Mouse (Mus musculus): ENCODE measurements around the gene Vsnl1.

DNA sequence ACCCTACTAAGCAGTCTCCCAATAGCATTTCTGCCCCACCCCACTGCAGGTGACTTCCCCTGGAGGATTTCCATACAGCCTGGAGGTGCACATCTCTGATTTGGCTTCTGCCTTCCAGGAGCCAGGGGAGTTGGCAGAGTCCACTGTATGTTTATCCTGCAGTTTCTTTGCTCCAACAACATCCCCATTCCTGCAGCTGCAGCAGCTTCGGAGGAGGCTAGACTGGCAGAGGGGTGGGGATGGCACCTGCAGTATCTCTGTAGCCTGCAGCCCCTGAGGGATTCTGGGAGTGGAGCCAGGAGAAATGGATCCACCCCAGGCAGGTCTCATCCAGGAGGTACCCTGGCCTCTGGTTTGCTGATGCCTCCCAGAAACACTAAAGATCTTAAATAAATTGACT, 2.7 kb downstream of the Vsnl1 start:
- TF ChIP-seq GATA1 (IDR thresholded peaks at IDR 0.05; ENCODE audit: low read length): no peak
- no peak for TF ChIP-seq TAL1 (IDR thresholded peaks at IDR 0.05; ENCODE audit: low read length)
